Mouse (Mus musculus): ENCODE data around the gene Zfx.

- TF ChIP-seq GATA1 (IDR thresholded peaks at IDR 0.05; ENCODE audit: low read length) (no peak), TAL1 (IDR thresholded peaks at IDR 0.05; ENCODE audit: low read length) (no peak)
Measured at GRCm38 (mm10) chrX:94048048-94048447, 75.5 kb downstream of the Zfx start.

Data from erythroblast, embryonic 14.5 days (primary cell).